Mouse (Mus musculus) spleen, adult 2 months (tissue): ENCODE measurements around the gene Appbp2.

Source experiments
- CTCF ChIP-seq: fragments of 200-500 bp; IDR thresholded peaks from 2 replicates; pipeline ENCODE4 v1.5.1; 2011; ENCODE audit warnings: mild to moderate bottlenecking, inconsistent platforms; ENCODE audit not compliant: insufficient read depth, insufficient read length, insufficient replicate concordance; ENCODE audit errors: extremely low read depth
- POLR2A ChIP-seq: fragments of 200-500 bp; IDR thresholded peaks from 2 replicates; pipeline ENCODE4 v1.6.1; 2011; ENCODE audit warnings: low read depth, low read length, inconsistent platforms

DNA sequence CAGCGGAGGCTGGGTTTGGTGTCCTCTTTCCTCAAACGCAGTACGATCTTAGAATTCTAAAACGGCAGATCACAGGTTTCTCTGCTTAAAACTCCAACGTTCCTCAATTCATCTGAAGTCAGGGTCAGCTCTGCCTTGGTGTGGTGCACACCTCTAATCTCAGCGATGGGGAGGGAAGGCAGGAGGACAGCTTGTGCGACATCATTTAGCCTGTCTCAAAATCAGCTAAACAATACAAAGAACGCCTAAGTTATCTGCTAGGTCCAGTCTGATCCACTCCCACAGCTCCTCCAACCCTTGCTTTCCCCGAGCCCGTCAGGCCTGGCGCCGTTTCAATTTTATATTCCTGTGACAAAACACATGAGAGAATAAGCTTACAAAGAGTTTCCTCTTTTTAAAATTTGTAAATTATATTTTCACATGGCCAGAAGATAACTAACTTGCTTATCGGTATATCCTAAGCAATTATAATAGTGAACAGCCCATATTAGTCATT, 51.6 kb downstream of the Appbp2 start:
- TF ChIP-seq CTCF (no peak), POLR2A (no peak)
